Mouse (Mus musculus) ES-E14 (cell line): ENCODE data around the gene Ndc1. TPM values are rescaled to one million over a fixed set of nuclear protein-coding genes. Genes with fewer than 3 reads are reported as not detected.
A peak's percentile ranks its signal among the peaks of the same experiment; 100 is the strongest.

Source experiments
- DNase-seq: peaks from one replicate; pipeline ENCODE4 v3.0.0-alpha.2; 2013; ENCODE audit warnings: low read depth, low spot score
- H3K27ac ChIP-seq: 2 replicates; pipeline ENCODE4 v1.5.1; 2012; ENCODE audit warnings: low read depth, mild to moderate bottlenecking, low read length, moderate library complexity, mixed read lengths; ENCODE audit not compliant: poor library complexity, insufficient read depth, severe bottlenecking
- H3K36me3 ChIP-seq: 2 replicates; pipeline ENCODE4 v1.6.1; 2012; ENCODE audit warnings: mild to moderate bottlenecking, low read length, moderate library complexity, mixed read lengths; ENCODE audit not compliant: control insufficient read depth, poor library complexity, insufficient read depth, severe bottlenecking
- H3K4me1 ChIP-seq, 2 experiments: fragments of 150-350 bp in 1 of 2; sonication (generic) in 1 of 2; 2 replicates each; pipeline ENCODE4 v1.6.1; 2012; ENCODE audit warnings: low read length in 2 of 2, mild to moderate bottlenecking in 1 of 2, mixed read lengths in 1 of 2; ENCODE audit not compliant: control insufficient read depth in 2 of 2, insufficient read depth in 2 of 2, poor library complexity in 1 of 2
- H3K4me3 ChIP-seq, 2 experiments: fragments of 150-350 bp in 1 of 2; sonication (generic) in 1 of 2; 2 replicates each; pipeline ENCODE4 v1.5.1; 2012; ENCODE audit warnings: low read length in 2 of 2, low read depth in 1 of 2, mild to moderate bottlenecking in 1 of 2, mixed read lengths in 1 of 2; ENCODE audit not compliant: insufficient read depth in 1 of 2, poor library complexity in 1 of 2, severe bottlenecking in 1 of 2
- H3K9ac ChIP-seq: 2 replicates; pipeline ENCODE4 v1.6.1; 2012; ENCODE audit warnings: low read depth, mild to moderate bottlenecking, low read length, mixed read lengths; ENCODE audit not compliant: poor library complexity, insufficient read depth, severe bottlenecking
- H3K9me3 ChIP-seq: fragments of 150-350 bp; sonication (generic); 2 replicates; pipeline ENCODE4 v1.6.1; 2012; ENCODE audit warnings: low read depth, mild to moderate bottlenecking, low read length; ENCODE audit not compliant: control insufficient read depth, insufficient read depth
- CHD2 ChIP-seq: IDR thresholded peaks from 2 replicates; pipeline ENCODE4 v1.6.1; 2014; ENCODE audit warnings: mild to moderate bottlenecking, low read depth, low read length, inconsistent platforms
- HCFC1 ChIP-seq: IDR thresholded peaks from 2 replicates; pipeline ENCODE4 v1.6.1; 2012; ENCODE audit warnings: low read length, inconsistent platforms, borderline replicate concordance; ENCODE audit not compliant: insufficient read depth
- MAFK ChIP-seq: IDR thresholded peaks from 2 replicates; pipeline ENCODE4 v1.6.1; 2014; ENCODE audit warnings: mild to moderate bottlenecking, low read depth, low read length, inconsistent platforms; ENCODE audit not compliant: insufficient read depth
- ZC3H11A ChIP-seq: IDR thresholded peaks from 2 replicates; pipeline ENCODE4 v1.6.1; 2012; ENCODE audit warnings: low read depth, mild to moderate bottlenecking, inconsistent platforms, low read length, borderline replicate concordance
- ZNF384 ChIP-seq: IDR thresholded peaks from 2 replicates; pipeline ENCODE4 v1.6.1; 2012; ENCODE audit warnings: low read depth, low read length, inconsistent platforms
- in situ Hi-C, 2 experiments: fragments of 600-800 bp; cut with MboI; formaldehyde crosslinking; loops; one replicate each; pipeline ENCODE4 v1.15.1; 2025; ENCODE audit warnings: low sequenced_read_pairs in 2 of 2, inconsistent platforms in 1 of 2; ENCODE audit not compliant: unreplicated experiment in 2 of 2
- total RNA-seq: library from RNA; depleted of rRNA; stranded (reverse); fragments of 300-350 nt; gene quantifications from 2 replicates; pipeline ENCODE4 v1.2.3, GENCODE M21; 2012

Gene Ndc1
- total RNA-seq, 1 experiment = 102 TPM

DNA sequence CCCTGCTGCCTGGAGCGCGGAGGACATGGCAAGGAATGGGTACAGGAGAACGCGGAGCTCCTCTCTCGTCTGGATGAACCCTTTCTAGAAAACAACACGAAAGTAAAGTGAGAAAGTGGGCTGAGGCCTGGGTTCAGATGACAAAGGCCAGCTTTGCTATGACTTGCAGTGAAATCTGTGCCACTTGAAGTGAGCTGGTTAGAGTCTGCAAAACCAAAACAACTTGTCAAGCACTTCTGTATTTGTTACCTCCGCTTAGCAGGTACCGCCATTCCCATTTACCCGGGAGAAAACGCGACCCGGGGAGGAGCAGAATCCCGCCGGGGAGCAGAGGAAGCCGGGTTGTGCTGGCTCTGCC lies 66.4 kb downstream of the Ndc1 start:
- no peak for DNase-seq
- peak overlapping the region; percentile 63 to 75 for H3K4me3 ChIP-seq
- peaks cover 0 to 3% of the 10 kb centered on the region in 2 experiments; a peak in 1 of 4 replicates for H3K4me1 ChIP-seq
- TF ChIP-seq MAFK = no peak
- no peak for TF ChIP-seq HCFC1
- TF ChIP-seq ZNF384 = no peak
- no peak for TF ChIP-seq ZC3H11A
- TF ChIP-seq CHD2 = no peak
- no peak overlapping the region for H3K27ac ChIP-seq
- H3K9me3 ChIP-seq = no peaks in the 10 kb centered on the region
- no peak overlapping the region for H3K9ac ChIP-seq
- in situ Hi-C loops = no loop called here
- H3K36me3 ChIP-seq = no peaks in the 10 kb centered on the region

DNA sequence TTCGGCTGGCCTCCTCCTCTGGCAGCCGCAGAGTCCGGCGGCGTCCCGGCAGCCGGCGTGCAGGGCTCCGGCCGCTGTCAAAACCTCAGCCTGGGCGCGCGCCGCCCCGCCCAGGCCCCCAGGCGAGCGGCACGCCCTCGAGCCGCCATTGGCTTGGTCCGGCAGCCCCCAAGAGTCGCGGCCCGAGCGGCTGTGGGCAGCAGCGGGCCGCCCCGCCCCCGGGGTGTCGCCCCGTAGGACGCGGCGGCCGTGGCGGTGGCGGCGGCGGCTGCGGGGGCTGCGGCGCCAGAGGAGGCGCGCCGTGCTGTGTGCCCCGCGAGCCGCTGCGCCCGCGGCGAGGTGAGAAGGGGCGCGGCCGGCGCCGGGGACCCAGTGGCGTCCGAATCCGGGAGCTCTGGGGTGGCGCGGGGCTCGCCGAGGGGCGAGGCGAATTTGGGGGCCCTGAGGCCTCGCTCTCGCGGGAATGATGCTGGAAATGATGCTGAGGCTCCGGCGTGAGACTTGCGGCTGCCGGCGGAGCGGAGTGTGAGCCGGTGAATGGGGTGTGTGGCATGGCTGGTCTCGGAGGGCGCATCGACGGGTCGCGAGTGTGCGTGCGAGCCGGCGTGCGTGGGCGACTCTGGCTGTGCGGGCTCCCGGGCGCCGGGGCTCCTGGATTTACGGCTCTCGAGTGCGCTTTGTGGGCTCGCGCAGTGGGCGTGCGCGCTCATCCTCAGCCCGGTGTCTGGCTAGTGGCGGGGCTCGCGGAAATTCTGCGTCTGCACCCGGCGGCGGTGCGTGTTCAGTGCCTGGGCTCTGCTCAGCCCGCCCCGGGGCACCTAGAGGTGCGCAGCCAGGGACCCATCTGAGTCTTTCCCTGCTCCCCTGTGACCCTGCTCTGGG lies 67.0 kb downstream of the Ndc1 start, which contains the start of gene Glis1:
Gene Glis1, plus strand, starts transcription at position 236 of the 882 bp plus-strand sequence.
- H3K36me3 ChIP-seq = no peaks in the 10 kb centered on the region
- no peak for DNase-seq
- in situ Hi-C loops = no loop called here
- no peak within 1 kb of the TSS for H3K27ac ChIP-seq
- H3K4me3 ChIP-seq = peak within 1 kb of the TSS; percentile 72 to 75
- TF ChIP-seq CHD2 (peak; percentile 78), ZNF384 (no peak)
- peaks cover 0 to 3% of the 10 kb centered on the region in 2 experiments; a peak in 1 of 4 replicates for H3K4me1 ChIP-seq
- peak within 1 kb of the TSS; percentile 68 for H3K9ac ChIP-seq
- H3K9me3 ChIP-seq = no peaks in the 10 kb centered on the region

DNA sequence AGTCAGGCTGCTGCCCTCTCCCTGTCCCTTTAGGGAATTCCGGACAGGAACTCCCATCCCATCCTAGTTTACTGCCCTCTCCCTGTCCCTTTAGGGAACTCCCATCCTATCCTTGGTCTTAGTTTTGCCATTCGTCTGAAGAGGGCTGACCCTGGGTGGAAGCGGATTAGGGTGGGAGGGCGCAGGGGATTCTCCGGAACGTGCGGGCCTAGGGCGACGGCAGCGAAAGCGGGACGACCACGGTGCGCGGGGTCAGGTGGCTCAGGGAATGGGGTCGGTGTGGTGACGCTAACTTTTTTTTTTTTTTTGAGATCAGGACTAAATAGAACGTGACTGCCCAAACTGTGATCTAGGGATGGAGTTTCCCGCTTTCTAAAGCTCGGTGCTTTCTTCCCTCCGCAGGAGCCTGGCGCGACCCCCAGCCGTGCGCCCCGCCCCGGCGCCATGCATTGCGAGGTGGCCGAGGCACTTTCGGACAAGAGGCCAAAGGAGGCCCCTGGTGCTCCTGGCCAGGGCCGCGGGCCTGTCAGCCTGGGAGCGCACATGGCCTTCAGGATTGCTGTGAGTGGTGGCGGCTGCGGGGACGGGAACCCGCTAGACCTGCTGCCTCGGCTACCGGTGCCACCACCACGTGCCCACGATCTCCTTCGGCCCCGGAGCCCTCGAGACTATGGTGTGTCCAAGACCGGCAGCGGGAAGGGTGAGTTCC lies 67.8 kb downstream of the Ndc1 start:
- Histone ChIP-seq H3K9me3 (no peaks in the 10 kb centered on the region), H3K27ac (no peak overlapping the region), H3K4me1 (peaks cover 0 to 3% of the 10 kb centered on the region in 2 experiments; a peak in 1 of 4 replicates), H3K36me3 (no peaks in the 10 kb centered on the region), H3K9ac (peak overlapping the region; percentile 68; the same call in 1 of the 2 replicates), H3K4me3 (peak overlapping the region; percentile 72 to 75)
- no peak for TF ChIP-seq HCFC1
- no peak for TF ChIP-seq MAFK
- TF ChIP-seq ZNF384 = no peak; the same call in 1 of the 2 replicates
- no peak for TF ChIP-seq ZC3H11A
- TF ChIP-seq CHD2 = no peak
- in situ Hi-C loops = no loop called here
- DNase-seq = no peak

DNA sequence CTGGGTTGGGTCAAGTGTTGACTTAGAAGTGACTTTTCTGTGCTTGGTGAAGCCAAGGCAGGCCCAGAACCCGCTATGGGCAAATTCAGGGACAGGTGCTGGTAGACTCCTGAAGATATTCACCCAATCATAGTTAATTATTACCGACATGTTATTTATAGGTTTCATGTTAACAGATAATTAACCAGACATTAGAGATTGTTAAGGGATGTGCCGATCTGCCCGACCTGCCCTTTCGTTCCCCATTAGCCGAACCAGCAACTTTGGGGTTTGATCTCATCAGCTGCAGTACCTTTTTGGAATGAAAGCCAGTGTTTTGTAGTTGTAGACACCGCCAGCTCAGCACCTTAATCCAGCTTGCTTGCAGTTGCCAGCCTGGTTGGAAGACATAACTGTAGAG lies 68.9 kb downstream of the Ndc1 start:
- no peaks in the 10 kb centered on the region for H3K9me3 ChIP-seq
- H3K36me3 ChIP-seq = no peaks in the 10 kb centered on the region
- no peak for TF ChIP-seq ZNF384
- TF ChIP-seq MAFK = no peak
- TF ChIP-seq ZC3H11A = no peak
- no peak for TF ChIP-seq HCFC1
- TF ChIP-seq CHD2 = no peak
- H3K4me3 ChIP-seq = no peak overlapping the region
- in situ Hi-C loops = no loop called here
- DNase-seq = no peak
- H3K4me1 ChIP-seq = peaks cover 0 to 3% of the 10 kb centered on the region in 2 experiments; a peak in 1 of 4 replicates
- no peak overlapping the region for H3K27ac ChIP-seq
- no peak overlapping the region for H3K9ac ChIP-seq
